Mouse (Mus musculus) forebrain, embryonic 15.5 days (tissue): ENCODE data around the gene Dhx32. TPM values are rescaled to one million over a fixed set of nuclear protein-coding genes. Genes with fewer than 3 reads are reported as not detected.
"Not testable (repeated sequence)": the region's sequence is repeated elsewhere in the genome, so short reads cannot be mapped to it uniquely, and the experiment has no call there.

Source experiments
- ATAC-seq: fragments of 200-750 bp; cut with Nextera tagmentation; replicated peaks from 2 replicates; pipeline ENCODE4 v1.8.0; 2017; ENCODE audit warnings: mild to moderate bottlenecking, moderate TSS enrichment, moderate library complexity
- H3K27ac ChIP-seq: fragments of 300-500 bp; sonication (generic); replicated peaks from 2 replicates; pipeline ENCODE4 v1.5.1; 2015; ENCODE audit warnings: mild to moderate bottlenecking, inconsistent platforms
- H3K27me3 ChIP-seq: fragments of 300-500 bp; sonication (generic); 2 replicates; pipeline ENCODE4 v1.6.1; 2015; ENCODE audit warnings: inconsistent platforms
- H3K36me3 ChIP-seq: fragments of 300-500 bp; sonication (generic); 2 replicates; pipeline ENCODE4 v1.6.1; 2015; ENCODE audit warnings: mild to moderate bottlenecking, inconsistent platforms
- H3K4me1 ChIP-seq: fragments of 300-500 bp; sonication (generic); 2 replicates; pipeline ENCODE4 v1.6.1; 2015; ENCODE audit warnings: inconsistent platforms
- H3K4me2 ChIP-seq: fragments of 300-500 bp; sonication (generic); replicated peaks from 2 replicates; pipeline ENCODE4 v1.6.1; 2015; ENCODE audit warnings: mild to moderate bottlenecking, inconsistent platforms
- H3K4me3 ChIP-seq: fragments of 300-500 bp; sonication (generic); 2 replicates; pipeline ENCODE4 v1.5.1; 2015; ENCODE audit warnings: mild to moderate bottlenecking, inconsistent platforms
- H3K9ac ChIP-seq: fragments of 300-500 bp; sonication (generic); replicated peaks from 2 replicates; pipeline ENCODE4 v1.6.1; 2015; ENCODE audit warnings: mild to moderate bottlenecking, inconsistent platforms
- H3K9me3 ChIP-seq: fragments of 300-500 bp; sonication (generic); 2 replicates; pipeline ENCODE4 v1.6.1; 2016; ENCODE audit warnings: inconsistent platforms
- WGBS: fragments of 180-500 bp; shearing (Covaris S2); methylation state at CpG from one replicate; pipeline ENCODE4 v1.1.7; 2015; ENCODE audit warnings: mixed read lengths; 5-methylcytosine and 5-hydroxymethylcytosine counted together
- polyA plus RNA-seq: library from polyadenylated mRNA; unstranded; fragments of >200 nt; fragmentation: Nextera tagmentation; extraction: Ambion mirVana; gene quantifications from 2 replicates; pipeline ENCODE4 v1.2.1, GENCODE M21; 2015

The Dhx32 gene
- polyA plus RNA-seq, 1 experiment from 2014 or later, result 50.3 TPM

- Histone ChIP-seq H3K9ac (no peak overlapping the region), H3K4me3 (no peak overlapping the region), H3K27ac (no peak overlapping the region), H3K27me3 (no peaks in the 10 kb centered on the region), H3K9me3 (no peaks in the 10 kb centered on the region), H3K4me1 (no peaks in the 10 kb centered on the region), H3K36me3 (peaks cover 95% of the 10 kb centered on the region), H3K4me2 (no peak overlapping the region)
- no peak for ATAC-seq
- 100% methylated on average over 1 of the region's 1 CpGs for WGBS
Observed at GRCm38 (mm10) chr7:133718580-133718979, 63.9 kb downstream of the Dhx32 start.

GRCm38 (mm10) chr7:133715387-133715786 is 67.1 kb downstream of the Dhx32 start:
- H3K36me3 ChIP-seq, result peaks cover 74% of the 10 kb centered on the region
- no peak overlapping the region for H3K4me2 ChIP-seq
- no peak overlapping the region for H3K4me3 ChIP-seq
- 0 out of 2 replicates have a peak, but pooled peaks cover 3% of the 10 kb centered on the region for H3K4me1 ChIP-seq
- WGBS, result 86% methylated on average over 4 of the region's 4 CpGs
- no peak overlapping the region for H3K27ac ChIP-seq
- no peak for ATAC-seq
- H3K9ac ChIP-seq, result no peak overlapping the region
- H3K9me3 ChIP-seq, result no peaks in the 10 kb centered on the region
- no peaks in the 10 kb centered on the region for H3K27me3 ChIP-seq

DNA sequence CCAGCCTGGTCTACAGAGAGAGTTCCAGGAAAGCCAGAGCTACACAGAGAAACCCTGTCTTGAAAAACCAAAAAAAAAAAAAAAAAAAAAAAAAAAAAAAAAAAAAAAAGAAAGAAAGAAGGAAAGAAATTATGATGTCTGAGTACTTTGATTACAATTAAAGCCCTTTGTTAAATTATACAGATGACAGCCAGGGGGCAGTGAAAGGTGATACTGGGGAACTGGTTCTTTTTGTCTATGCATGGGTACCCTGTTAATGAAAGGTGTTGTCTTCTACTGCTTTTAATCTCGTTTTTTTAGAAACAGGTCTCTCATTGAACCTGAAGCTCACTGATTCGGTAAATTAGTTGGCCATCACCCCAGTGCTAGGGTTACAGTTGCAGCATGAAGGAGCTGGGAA is 75.2 kb downstream of the Dhx32 start:
- H3K36me3 ChIP-seq, result peaks cover 6% of the 10 kb centered on the region; the same call in 1 of the 2 replicates
- no peak overlapping the region for H3K27ac ChIP-seq
- no peak overlapping the region for H3K4me3 ChIP-seq
- no peak overlapping the region for H3K9ac ChIP-seq
- no peak overlapping the region for H3K4me2 ChIP-seq
- no peaks in the 10 kb centered on the region for H3K27me3 ChIP-seq
- no peak for ATAC-seq
- peaks cover 17% of the 10 kb centered on the region for H3K4me1 ChIP-seq
- H3K9me3 ChIP-seq, result no peaks in the 10 kb centered on the region
- 84% methylated on average over 2 of the region's 2 CpGs for WGBS

DNA sequence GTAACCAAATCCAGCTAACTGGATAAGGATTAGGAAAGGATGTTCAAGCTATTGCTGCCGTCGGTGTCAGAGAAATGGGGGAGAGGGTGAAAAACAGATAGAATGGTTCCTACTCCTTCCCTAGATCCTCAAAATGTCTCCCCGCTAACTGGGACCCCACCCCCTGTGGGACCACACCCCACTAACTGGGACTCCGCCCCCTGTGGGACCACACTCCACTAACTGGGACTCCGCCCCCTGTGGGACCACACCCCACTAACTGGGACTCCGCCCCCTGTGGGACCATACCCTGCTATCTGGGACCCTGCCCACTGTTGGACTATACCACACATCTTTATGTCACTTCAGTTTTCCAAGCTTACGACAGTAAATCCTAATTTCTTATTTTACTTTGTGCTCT is 78.6 kb downstream of the Dhx32 start:
- H3K4me1 ChIP-seq, result peaks cover 6% of the 10 kb centered on the region
- ATAC-seq, result no peak
- H3K27me3 ChIP-seq, result no peaks in the 10 kb centered on the region
- H3K4me2 ChIP-seq, result no peak overlapping the region
- H3K27ac ChIP-seq, result no peak overlapping the region
- H3K9me3 ChIP-seq, result no peaks in the 10 kb centered on the region
- 95% methylated on average over 7 of the region's 7 CpGs for WGBS
- H3K4me3 ChIP-seq, result no peak overlapping the region
- no peak overlapping the region for H3K9ac ChIP-seq
- no peaks in the 10 kb centered on the region; the same call in 1 of the 2 replicates for H3K36me3 ChIP-seq

DNA sequence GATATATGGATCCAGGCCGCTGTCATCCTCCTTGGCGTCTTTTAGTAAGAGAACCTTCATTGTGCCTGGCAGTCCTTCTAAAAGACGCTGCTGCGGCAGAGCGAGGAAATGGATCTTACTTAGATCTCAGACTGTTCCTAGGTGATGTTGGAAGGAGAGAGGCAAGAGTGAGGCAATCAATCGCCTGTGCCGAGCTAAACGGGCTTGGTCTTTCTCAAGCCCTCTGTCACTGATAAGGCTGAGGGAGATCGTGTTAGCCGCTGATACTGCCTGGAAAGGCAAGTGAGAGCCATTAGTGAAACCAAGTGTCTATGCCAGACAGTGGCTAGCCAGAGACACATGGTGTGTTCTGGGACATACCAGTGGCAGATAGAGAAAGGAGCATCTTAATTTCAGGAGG is 80.2 kb downstream of the Dhx32 start:
- Histone ChIP-seq H3K27ac (no peak overlapping the region), H3K4me1 (no peaks in the 10 kb centered on the region), H3K36me3 (no peaks in the 10 kb centered on the region; the same call in 1 of the 2 replicates), H3K4me3 (no peak overlapping the region), H3K4me2 (no peak overlapping the region), H3K9ac (no peak overlapping the region), H3K9me3 (no peaks in the 10 kb centered on the region), H3K27me3 (no peaks in the 10 kb centered on the region)
- no peak for ATAC-seq
- WGBS, result 95% methylated on average over 10 of the region's 10 CpGs

- Histone ChIP-seq H3K4me3 (no peak overlapping the region), H3K4me2 (no peak overlapping the region)
- ATAC-seq, result no peak
Observed at GRCm38 (mm10) chr7:133701366-133701765, 81.2 kb downstream of the Dhx32 start.

DNA sequence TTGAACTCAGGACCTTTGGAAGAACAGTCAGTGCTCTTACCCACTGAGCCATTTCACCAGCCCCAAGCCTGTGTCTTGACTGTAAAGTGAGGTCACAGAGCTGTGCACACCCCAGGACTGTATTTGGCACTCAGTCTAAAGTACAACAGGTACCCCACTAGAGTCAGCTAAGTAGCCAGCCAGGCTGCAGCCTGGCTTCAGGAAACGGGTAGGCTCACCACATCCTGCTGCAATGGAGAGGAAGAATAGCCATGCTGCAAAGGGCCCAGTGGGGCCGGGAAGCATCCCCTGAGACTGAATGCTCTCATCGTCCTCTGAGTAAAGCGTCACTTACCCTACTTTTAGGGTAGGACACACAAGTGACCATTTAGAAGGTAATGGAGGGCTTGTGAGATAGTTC is 82.6 kb downstream of the Dhx32 start:
- ATAC-seq, result no peak
- H3K27ac ChIP-seq, result no peak overlapping the region
- no peaks in the 10 kb centered on the region for H3K9me3 ChIP-seq
- H3K4me3 ChIP-seq, result no peak overlapping the region
- H3K27me3 ChIP-seq, result no peaks in the 10 kb centered on the region
- H3K9ac ChIP-seq, result no peak overlapping the region
- H3K4me2 ChIP-seq, result no peak overlapping the region
- WGBS, result 87% methylated on average over 4 of the region's 4 CpGs
- no peaks in the 10 kb centered on the region for H3K4me1 ChIP-seq
- no peaks in the 10 kb centered on the region; the same call in 1 of the 2 replicates for H3K36me3 ChIP-seq

More at GRCm38 (mm10) chr7:133701366-133701765, 81.2 kb downstream of the Dhx32 start:
- H3K9me3 ChIP-seq, result no peaks in the 10 kb centered on the region
- no peaks in the 10 kb centered on the region for H3K27me3 ChIP-seq
- H3K9ac ChIP-seq, result no peak overlapping the region
- WGBS, result 93% methylated on average over 7 of the region's 7 CpGs
- no peaks in the 10 kb centered on the region; the same call in 1 of the 2 replicates for H3K36me3 ChIP-seq
- H3K4me1 ChIP-seq, result no peaks in the 10 kb centered on the region
- H3K27ac ChIP-seq, result no peak overlapping the region

- Histone ChIP-seq H3K4me1 (no peaks in the 10 kb centered on the region), H3K27ac (no peak overlapping the region), H3K4me3 (no peak overlapping the region), H3K36me3 (no peaks in the 10 kb centered on the region; the same call in 1 of the 2 replicates), H3K9ac (no peak overlapping the region), H3K27me3 (no peaks in the 10 kb centered on the region), H3K4me2 (no peak overlapping the region), H3K9me3 (no peaks in the 10 kb centered on the region)
- 90% methylated on average over 12 of the region's 12 CpGs for WGBS
- ATAC-seq, result no peak
Observed at GRCm38 (mm10) chr7:133698021-133698709, 84.4 kb downstream of the Dhx32 start.

DNA sequence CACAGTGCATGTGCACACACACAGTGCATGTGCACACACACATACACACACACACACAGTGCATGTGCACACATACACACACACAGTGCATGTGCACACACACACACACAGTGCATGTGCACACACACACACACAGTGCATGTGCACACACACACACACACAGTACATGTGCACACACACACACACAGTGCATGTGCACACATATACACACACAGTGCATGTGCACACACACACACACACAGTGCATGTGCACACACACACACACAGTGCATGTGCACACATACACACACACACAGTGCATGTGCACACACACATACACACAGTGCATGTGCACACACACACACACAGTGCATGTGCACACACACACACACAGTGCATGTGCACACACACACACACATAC is 96.9 kb downstream of the Dhx32 start:
- H3K27me3 ChIP-seq, H3K4me3 ChIP-seq, ATAC-seq, H3K27ac ChIP-seq, H3K9me3 ChIP-seq, H3K4me2 ChIP-seq, H3K9ac ChIP-seq, H3K4me1 ChIP-seq: not testable (repeated sequence)
- H3K36me3 ChIP-seq, result peaks cover 29% of the 10 kb centered on the region

GRCm38 (mm10) chr7:133684701-133685100 is 97.8 kb downstream of the Dhx32 start:
- Histone ChIP-seq H3K9me3 (no peaks in the 10 kb centered on the region; the same call in 1 of the 2 replicates), H3K4me2 (no peak overlapping the region), H3K9ac (no peak overlapping the region), H3K27ac (no peak overlapping the region), H3K4me3 (no peak overlapping the region), H3K4me1 (no peaks in the 10 kb centered on the region), H3K27me3 (no peaks in the 10 kb centered on the region), H3K36me3 (peaks cover 22% of the 10 kb centered on the region)
- WGBS, result 97% methylated on average over 6 of the region's 6 CpGs
- ATAC-seq, result no peak

- 81% methylated on average over 5 of the region's 5 CpGs for WGBS
- H3K36me3 ChIP-seq, result peaks cover 17% of the 10 kb centered on the region
- no peak overlapping the region for H3K9ac ChIP-seq
- H3K4me1 ChIP-seq, result no peaks in the 10 kb centered on the region
- H3K4me2 ChIP-seq, result no peak overlapping the region
- no peak overlapping the region for H3K27ac ChIP-seq
- H3K9me3 ChIP-seq, result no peaks in the 10 kb centered on the region; the same call in 1 of the 2 replicates
- ATAC-seq, result no peak
- H3K27me3 ChIP-seq, result no peaks in the 10 kb centered on the region
- H3K4me3 ChIP-seq, result no peak overlapping the region
Observed at GRCm38 (mm10) chr7:133684110-133684509, 98.4 kb downstream of the Dhx32 start.

DNA sequence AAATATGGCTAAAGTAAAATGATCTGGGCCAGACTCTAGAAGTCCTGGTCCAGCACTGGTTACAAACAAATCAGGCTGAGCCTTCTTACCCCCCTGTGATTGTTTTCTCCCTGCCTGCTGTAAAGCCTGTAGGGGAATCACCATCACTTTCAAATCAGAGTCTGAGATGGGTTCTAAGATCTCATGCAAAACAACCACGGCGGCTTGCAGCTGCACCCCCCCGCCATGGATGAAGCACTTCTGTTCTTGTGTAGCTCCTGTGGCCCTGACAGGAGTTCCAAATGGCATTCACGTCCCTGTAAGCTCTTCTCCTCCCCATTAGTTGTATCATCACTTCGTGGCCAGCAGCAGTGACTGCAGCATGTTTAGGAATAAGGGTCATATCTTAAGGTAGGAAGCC is 98.9 kb downstream of the Dhx32 start:
- no peak overlapping the region for H3K4me3 ChIP-seq
- ATAC-seq, result no peak
- no peaks in the 10 kb centered on the region for H3K4me1 ChIP-seq
- no peak overlapping the region for H3K27ac ChIP-seq
- no peaks in the 10 kb centered on the region for H3K27me3 ChIP-seq
- peaks cover 12% of the 10 kb centered on the region for H3K36me3 ChIP-seq
- H3K9me3 ChIP-seq, result no peaks in the 10 kb centered on the region; the same call in 1 of the 2 replicates
- H3K9ac ChIP-seq, result no peak overlapping the region
- 88% methylated on average over 5 of the region's 5 CpGs for WGBS
- H3K4me2 ChIP-seq, result no peak overlapping the region

GRCm38 (mm10) chr7:133679961-133680360 is 102.6 kb downstream of the Dhx32 start, which contains the start of gene Mmp21:
Gene Mmp21, minus strand, starts transcription at chr7:133680061.
- Histone ChIP-seq H3K27me3 (no peaks in the 10 kb centered on the region), H3K9ac (no peak within 1 kb of the TSS), H3K9me3 (no peaks in the 10 kb centered on the region), H3K27ac (no peak within 1 kb of the TSS), H3K4me2 (no peak within 1 kb of the TSS), H3K4me3 (no peak within 1 kb of the TSS), H3K4me1 (no peaks in the 10 kb centered on the region), H3K36me3 (peaks cover 5% of the 10 kb centered on the region; the same call in 1 of the 2 replicates)
- WGBS, result 83% methylated on average over 3 of the region's 3 CpGs
- no peak for ATAC-seq
